Mouse (Mus musculus): ENCODE data around the gene Mttp.

GRCm38 (mm10) chr3:138110910-138111782, 33.6 kb downstream of the Mttp start:
- no peak for TF ChIP-seq POLR2A (IDR thresholded peaks at IDR 0.05; ENCODE audit: low read depth, low read length)
- no peak for TF ChIP-seq CTCF (IDR thresholded peaks at IDR 0.05; ENCODE audit: borderline replicate concordance, insufficient read depth, low read length)

All from embryonic fibroblast, embryonic 13.5 days (primary cell).